Mouse (Mus musculus) inflammation-experienced regulatory T-cells, adult 16 weeks (primary cell): ENCODE measurements around the gene Olfr935. TPM values are rescaled to one million over a fixed set of nuclear protein-coding genes. Genes with fewer than 3 reads are reported as not detected.

ENCODE experiments used
- polyA plus RNA-seq: library from polyadenylated mRNA; unstranded; fragments of 100-300 nt; shearing (Covaris generic); gene quantifications from one replicate; pipeline ENCODE4 v1.2.1, GENCODE M21; 2017

Olfr935 gene
- not detected for polyA plus RNA-seq

GRCm38 (mm10) chr9:38999583-38999982 is at the start of gene Olfr935:
TSS of gene Olfr935 (minus strand) at chr9:38999683.

GRCm38 (mm10) chr9:39023277-39023676 is 23.8 kb upstream of the Olfr935 start, which contains the start of gene Olfr146:
TSS of gene Olfr146 (minus strand) at chr9:39023377.

GRCm38 (mm10) chr9:38988215-38988614 is 11.3 kb downstream of the Olfr935 start, which contains the start of gene Olfr934:
TSS of gene Olfr934 (minus strand) at chr9:38988315.

GRCm38 (mm10) chr9:38972013-38972412 is 27.5 kb downstream of the Olfr935 start, which contains the start of gene Olfr933:
TSS of gene Olfr933 (plus strand) at chr9:38972313.

Other genes with a start within 250 kb of the Olfr935 start
- 0.10 TPM for gene Olfr920, start 247.4 kb downstream of the Olfr935 start, polyA plus RNA-seq
- not detected for gene Olfr921, start 226.6 kb downstream of the Olfr935 start, polyA plus RNA-seq
- not detected for gene Olfr922, start 185.1 kb downstream of the Olfr935 start, polyA plus RNA-seq
- gene Olfr923, start 173.1 kb downstream of the Olfr935 start, polyA plus RNA-seq = not detected
- not detected for gene Olfr924, start 155.2 kb downstream of the Olfr935 start, polyA plus RNA-seq
- not detected for gene Olfr26, start 144.6 kb downstream of the Olfr935 start, polyA plus RNA-seq
- not detected for gene Olfr926, start 122.6 kb downstream of the Olfr935 start, polyA plus RNA-seq
- gene Olfr930, start 69.9 kb downstream of the Olfr935 start, polyA plus RNA-seq = not detected
- gene Olfr933, start 27.4 kb downstream of the Olfr935 start, polyA plus RNA-seq = not detected
- not detected for gene Olfr934, start 11.4 kb downstream of the Olfr935 start, polyA plus RNA-seq
- not detected for gene Olfr146, start 23.7 kb upstream of the Olfr935 start, polyA plus RNA-seq
- gene Olfr937, start 65.3 kb upstream of the Olfr935 start, polyA plus RNA-seq = not detected
- gene Olfr938, start 79.2 kb upstream of the Olfr935 start, polyA plus RNA-seq = not detected
- not detected for gene Olfr27, start 128.4 kb upstream of the Olfr935 start, polyA plus RNA-seq
- 0.04 TPM for gene Olfr943, start 166.6 kb upstream of the Olfr935 start, polyA plus RNA-seq
- not detected for gene Olfr944, start 202.2 kb upstream of the Olfr935 start, polyA plus RNA-seq